Mouse (Mus musculus): ENCODE results near the gene Eif3l.

- no peak for TF ChIP-seq POLR2AphosphoS5 (IDR thresholded peaks at IDR 0.05; ENCODE audit: insufficient replicate concordance, low read depth, low read length)
- TF ChIP-seq CTCF (IDR thresholded peaks at IDR 0.05; ENCODE audit: low read depth, low read length): peak; percentile 11; the same call in 1 of the 2 replicates
- no peak for TF ChIP-seq TAL1 (conservative IDR thresholded peaks at IDR 0.05; ENCODE audit: low read depth, low read length)
- TF ChIP-seq GATA1 (IDR thresholded peaks at IDR 0.05; ENCODE audit: borderline replicate concordance, low read length): no peak
- no peak for TF ChIP-seq GATA2 (IDR thresholded peaks at IDR 0.05; ENCODE audit: borderline replicate concordance, low read depth, low read length)
Measured at GRCm38 (mm10) chr15:79071117-79072039, 3.6 kb upstream of the Eif3l start.
